Mouse (Mus musculus): ENCODE measurements around the gene Ifnar2. TPM values are rescaled to one million over a fixed set of nuclear protein-coding genes. Genes with fewer than 3 reads are reported as not detected.

Ifnar2 gene
- polyA plus RNA-seq, 1 experiment from 2014 or later: 35.4 TPM

DNA sequence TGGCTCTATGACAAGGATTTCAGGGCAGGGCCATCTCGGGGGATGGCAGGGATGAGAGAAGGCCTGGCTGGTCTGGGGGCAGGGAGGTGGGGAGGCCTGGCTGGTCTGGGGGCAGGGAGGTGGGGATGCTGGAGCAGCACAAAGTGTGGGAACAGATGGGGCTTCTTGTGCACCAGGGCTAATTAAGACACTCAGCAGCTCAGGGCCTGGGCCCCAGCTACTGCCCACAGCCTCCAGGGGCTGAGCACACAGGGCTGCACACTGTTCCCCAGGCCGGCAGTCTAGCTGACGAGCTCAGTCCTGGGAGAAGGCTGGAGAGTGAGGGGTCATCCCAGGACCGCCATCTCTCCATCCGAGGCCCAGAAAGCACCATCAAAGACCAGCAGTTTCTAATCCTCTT is 35.1 kb upstream of the Ifnar2 start:
- ATAC-seq (ENCODE audit: low FRiP score) (peak; percentile 61), DNase-seq (ENCODE audit: low spot score) (no peak)
- Histone ChIP-seq H3K9ac (ENCODE audit: low read depth, low read length) (no peak overlapping the region), H3K4me2 (replicated peaks; ENCODE audit: low read depth, low read length) (no peak overlapping the region), H3K4me3 (ENCODE audit: low read depth, low read length) (no peak overlapping the region), H3K27ac (ENCODE audit: low read depth, low read length) (no peak overlapping the region), H3K9me3 (ENCODE audit: control insufficient read depth, low read length) (no peaks in the 10 kb centered on the region), H3K27me3 (ENCODE audit: control insufficient read depth, insufficient read depth, low read length) (peaks cover 7% of the 10 kb centered on the region), H3K4me1 (replicated peaks; ENCODE audit: control insufficient read depth, insufficient read depth, low read length) (0 out of 2 replicates have a peak, but pooled peaks cover 5% of the 10 kb centered on the region), H3K36me3 (ENCODE audit: control insufficient read depth, insufficient read depth, low read length) (no peaks in the 10 kb centered on the region)
- 47% methylated on average over 5 of the region's 5 CpGs for WGBS

DNA sequence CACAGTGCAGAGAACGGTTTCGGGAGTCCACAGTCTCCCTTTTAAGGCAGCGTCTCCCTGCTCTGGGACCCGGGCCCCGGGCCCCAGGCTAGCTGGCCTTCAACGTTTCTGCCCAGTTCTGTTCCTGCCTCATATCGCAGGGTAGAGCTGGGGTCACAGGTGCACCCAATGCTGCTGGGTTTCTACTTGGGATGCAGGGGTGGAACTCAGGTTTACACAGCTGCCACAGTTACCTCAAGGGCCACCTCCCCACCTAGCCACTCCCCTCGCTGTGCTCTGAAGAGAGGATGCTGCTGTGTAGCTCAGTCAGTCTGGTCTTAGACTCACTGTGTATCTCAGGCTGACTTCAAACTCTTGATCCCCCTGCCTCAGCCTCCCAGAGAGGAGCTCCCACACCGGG is 26.1 kb upstream of the Ifnar2 start:
- Histone ChIP-seq H3K27ac (ENCODE audit: low read depth, low read length) (no peak overlapping the region), H3K4me1 (replicated peaks; ENCODE audit: control insufficient read depth, insufficient read depth, low read length) (no peaks in the 10 kb centered on the region), H3K27me3 (ENCODE audit: control insufficient read depth, insufficient read depth, low read length) (peaks cover 20% of the 10 kb centered on the region), H3K9me3 (ENCODE audit: control insufficient read depth, low read length) (no peaks in the 10 kb centered on the region), H3K4me2 (replicated peaks; ENCODE audit: low read depth, low read length) (no peak overlapping the region), H3K4me3 (ENCODE audit: low read depth, low read length) (no peak overlapping the region), H3K9ac (ENCODE audit: low read depth, low read length) (no peak overlapping the region), H3K36me3 (ENCODE audit: control insufficient read depth, insufficient read depth, low read length) (no peaks in the 10 kb centered on the region)
- DNase-seq (ENCODE audit: low spot score) (no peak), ATAC-seq (ENCODE audit: low FRiP score) (no peak)
- 82% methylated on average over 9 of the region's 9 CpGs for WGBS

DNA sequence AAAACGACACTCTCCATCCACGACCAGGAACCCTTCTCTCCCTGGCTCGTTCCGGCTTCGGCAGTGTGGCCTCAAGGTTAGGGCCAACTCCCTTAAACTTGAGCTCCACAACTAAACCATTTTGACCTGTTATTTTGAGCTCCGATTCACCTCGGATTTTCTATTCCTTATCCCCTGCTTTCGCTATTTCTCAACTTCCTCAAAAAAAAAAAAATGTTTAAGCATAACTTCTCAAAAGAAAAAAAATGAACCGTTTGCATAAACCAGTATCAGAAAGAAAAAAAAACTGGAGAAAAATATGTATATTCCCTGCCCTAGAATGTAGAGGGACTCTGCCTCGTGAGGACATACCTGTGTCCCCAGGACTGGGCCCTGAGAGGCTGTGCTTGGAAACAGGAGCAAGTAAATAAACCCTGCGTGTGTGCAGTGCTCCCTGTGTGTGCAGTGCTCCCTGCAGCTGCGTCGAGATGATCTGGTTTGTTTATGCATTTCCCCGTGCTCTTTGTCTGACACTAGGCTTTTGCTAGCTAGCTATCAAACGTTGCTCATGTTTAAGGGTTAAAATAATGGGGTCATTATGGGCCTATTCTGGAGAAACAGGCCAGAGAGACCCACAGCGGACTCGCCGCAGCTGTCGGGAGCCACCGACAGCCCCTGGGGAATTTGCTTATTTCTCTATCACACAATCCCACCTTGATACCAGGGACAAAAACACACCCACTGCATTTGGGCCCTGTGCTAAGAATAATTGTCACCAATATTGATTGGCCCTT is 24.9 kb upstream of the Ifnar2 start:
- peak; percentile 51; the same call in 1 of the 2 replicates for ATAC-seq (ENCODE audit: low FRiP score)
- no peaks in the 10 kb centered on the region for H3K9me3 ChIP-seq (ENCODE audit: control insufficient read depth, low read length)
- H3K4me1 ChIP-seq (replicated peaks; ENCODE audit: control insufficient read depth, insufficient read depth, low read length): no peaks in the 10 kb centered on the region
- no peaks in the 10 kb centered on the region for H3K36me3 ChIP-seq (ENCODE audit: control insufficient read depth, insufficient read depth, low read length)
- peak; percentile 48 for DNase-seq (ENCODE audit: low spot score)
- WGBS: 69% methylated on average over 20 of the region's 20 CpGs
- H3K27me3 ChIP-seq (ENCODE audit: control insufficient read depth, insufficient read depth, low read length): peaks cover 29% of the 10 kb centered on the region
- no peak overlapping the region for H3K9ac ChIP-seq (ENCODE audit: low read depth, low read length)
- no peak overlapping the region for H3K27ac ChIP-seq (ENCODE audit: low read depth, low read length)
- no peak overlapping the region for H3K4me3 ChIP-seq (ENCODE audit: low read depth, low read length)
- no peak overlapping the region for H3K4me2 ChIP-seq (replicated peaks; ENCODE audit: low read depth, low read length)

DNA sequence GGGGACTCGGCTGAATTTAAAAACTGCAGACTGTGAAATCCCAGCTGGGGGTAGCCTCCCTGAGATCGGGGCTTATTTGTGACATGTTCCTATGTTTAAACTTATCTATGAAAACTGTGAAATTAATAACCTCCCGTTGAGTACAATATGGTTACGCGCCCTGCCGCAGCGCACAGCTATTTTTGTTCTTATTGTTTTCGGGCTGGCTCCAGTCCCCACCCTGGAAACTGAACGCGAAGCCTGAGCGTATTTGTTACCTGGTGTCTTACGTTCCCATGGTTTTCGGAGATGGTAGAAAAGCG is 24.4 kb upstream of the Ifnar2 start:
- peaks cover 34% of the 10 kb centered on the region for H3K27me3 ChIP-seq (ENCODE audit: control insufficient read depth, insufficient read depth, low read length)
- no peak for DNase-seq (ENCODE audit: low spot score)

DNA sequence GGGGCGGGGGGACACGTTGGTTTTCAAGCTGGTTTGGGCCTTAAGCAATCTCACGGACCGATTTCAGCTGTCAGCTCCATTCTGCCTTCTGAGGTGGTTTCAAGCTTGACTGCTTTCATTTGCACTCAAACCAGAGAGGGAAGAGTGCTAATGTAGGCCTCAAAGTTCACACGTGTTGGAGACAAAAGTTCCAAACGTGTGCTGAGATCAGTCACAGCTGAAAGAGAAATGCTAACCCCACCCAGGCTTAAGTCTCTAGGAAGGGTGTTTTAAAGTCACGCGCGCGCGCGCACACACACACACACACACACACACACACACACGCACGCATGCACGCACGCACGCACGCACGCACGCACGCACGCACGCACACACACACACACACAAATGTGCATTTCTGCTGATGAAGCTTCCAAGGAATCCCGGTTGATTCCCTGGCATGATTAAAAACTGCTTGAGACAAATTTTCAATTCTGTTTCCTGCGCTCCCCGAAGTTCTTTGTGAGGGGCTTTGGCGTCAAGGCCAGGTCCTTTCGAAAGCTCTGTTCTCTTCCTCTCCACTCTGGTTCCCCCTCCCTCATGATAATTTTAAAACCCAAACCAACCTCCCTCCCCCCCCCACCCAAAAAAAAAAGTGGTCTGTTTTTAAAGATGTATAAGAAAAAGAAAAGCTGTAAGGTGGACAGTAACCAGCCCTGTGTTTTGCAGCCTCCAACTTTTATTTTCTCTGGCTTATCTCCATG is 23.8 kb upstream of the Ifnar2 start:
- no peak for ATAC-seq (ENCODE audit: low FRiP score)
- H3K27me3 ChIP-seq (ENCODE audit: control insufficient read depth, insufficient read depth, low read length): peaks cover 40% of the 10 kb centered on the region

More for the DNA sequence above, 24.4 kb upstream of the Ifnar2 start:
- H3K4me3 ChIP-seq (ENCODE audit: low read depth, low read length): no peak overlapping the region
- no peaks in the 10 kb centered on the region for H3K4me1 ChIP-seq (replicated peaks; ENCODE audit: control insufficient read depth, insufficient read depth, low read length)
- H3K9me3 ChIP-seq (ENCODE audit: control insufficient read depth, low read length): no peaks in the 10 kb centered on the region
- 64% methylated on average over 14 of the region's 14 CpGs for WGBS
- no peaks in the 10 kb centered on the region for H3K36me3 ChIP-seq (ENCODE audit: control insufficient read depth, insufficient read depth, low read length)
- no peak overlapping the region for H3K27ac ChIP-seq (ENCODE audit: low read depth, low read length)
- no peak overlapping the region for H3K4me2 ChIP-seq (replicated peaks; ENCODE audit: low read depth, low read length)
- peak; percentile 38; the same call in 1 of the 2 replicates for ATAC-seq (ENCODE audit: low FRiP score)
- H3K9ac ChIP-seq (ENCODE audit: low read depth, low read length): no peak overlapping the region

DNA sequence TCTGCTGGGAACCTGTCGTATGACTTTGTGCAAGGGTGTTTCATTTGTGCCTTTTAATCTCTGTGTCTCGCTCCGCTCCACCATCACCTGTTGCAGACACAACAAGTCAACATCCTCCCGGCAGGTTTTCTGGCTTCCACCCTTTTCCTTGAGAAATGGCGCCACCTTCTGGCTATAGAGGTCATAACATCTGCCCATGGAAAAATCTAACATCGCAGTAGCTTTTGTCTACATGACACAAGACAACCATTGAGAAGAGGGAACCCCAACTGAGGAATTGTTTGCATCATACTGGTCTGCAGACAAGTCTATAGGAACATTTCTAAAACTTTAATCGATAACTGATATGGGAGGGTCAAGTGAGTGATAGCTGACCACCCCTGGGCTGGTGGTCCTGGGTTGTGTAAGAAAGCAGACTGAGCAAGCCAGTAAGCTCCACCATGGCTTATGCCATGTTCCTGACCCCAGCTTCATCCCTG is 20.5 kb upstream of the Ifnar2 start:
- H3K27me3 ChIP-seq (ENCODE audit: control insufficient read depth, insufficient read depth, low read length): peaks cover 41% of the 10 kb centered on the region
- no peak for ATAC-seq (ENCODE audit: low FRiP score)

More for the DNA sequence above, 23.8 kb upstream of the Ifnar2 start:
- Histone ChIP-seq H3K9me3 (ENCODE audit: control insufficient read depth, low read length) (no peaks in the 10 kb centered on the region), H3K36me3 (ENCODE audit: control insufficient read depth, insufficient read depth, low read length) (no peaks in the 10 kb centered on the region), H3K4me3 (ENCODE audit: low read depth, low read length) (no peak overlapping the region), H3K9ac (ENCODE audit: low read depth, low read length) (no peak overlapping the region), H3K4me2 (replicated peaks; ENCODE audit: low read depth, low read length) (no peak overlapping the region), H3K27ac (ENCODE audit: low read depth, low read length) (no peak overlapping the region), H3K4me1 (replicated peaks; ENCODE audit: control insufficient read depth, insufficient read depth, low read length) (no peaks in the 10 kb centered on the region)
- 71% methylated on average over 26 of the region's 28 CpGs for WGBS
- DNase-seq (ENCODE audit: low spot score): no peak

DNA sequence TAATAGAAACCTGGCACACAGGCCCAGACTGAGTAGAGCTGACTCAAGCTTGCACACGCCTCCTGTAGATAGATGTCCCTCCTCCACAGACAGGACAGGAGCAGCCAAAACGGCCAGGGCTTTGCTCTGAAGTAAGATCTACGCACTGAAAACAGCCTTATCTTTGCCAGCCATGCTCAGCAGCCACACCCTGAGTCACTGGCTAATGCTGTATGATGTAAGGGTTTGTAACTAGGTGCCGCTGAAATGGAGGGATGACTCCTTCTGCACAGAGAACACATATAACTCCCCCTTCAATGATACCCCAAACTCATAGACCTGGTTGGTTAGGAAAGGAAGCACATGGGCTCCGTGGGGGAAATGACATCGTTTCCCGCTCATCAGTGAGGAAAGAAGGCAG is 19.8 kb upstream of the Ifnar2 start:
- H3K9ac ChIP-seq (ENCODE audit: low read depth, low read length): no peak overlapping the region
- H3K4me3 ChIP-seq (ENCODE audit: low read depth, low read length): no peak overlapping the region
- no peak overlapping the region for H3K27ac ChIP-seq (ENCODE audit: low read depth, low read length)
- H3K4me2 ChIP-seq (replicated peaks; ENCODE audit: low read depth, low read length): no peak overlapping the region
- no peaks in the 10 kb centered on the region for H3K36me3 ChIP-seq (ENCODE audit: control insufficient read depth, insufficient read depth, low read length)
- ATAC-seq (ENCODE audit: low FRiP score) (no peak), DNase-seq (ENCODE audit: low spot score) (no peak)
- WGBS: 76% methylated on average over 7 of the region's 7 CpGs
- no peaks in the 10 kb centered on the region for H3K9me3 ChIP-seq (ENCODE audit: control insufficient read depth, low read length)
- peaks cover 41% of the 10 kb centered on the region for H3K27me3 ChIP-seq (ENCODE audit: control insufficient read depth, insufficient read depth, low read length)
- no peaks in the 10 kb centered on the region for H3K4me1 ChIP-seq (replicated peaks; ENCODE audit: control insufficient read depth, insufficient read depth, low read length)

More for the DNA sequence above, 20.5 kb upstream of the Ifnar2 start:
- no peak overlapping the region for H3K27ac ChIP-seq (ENCODE audit: low read depth, low read length)
- H3K4me1 ChIP-seq (replicated peaks; ENCODE audit: control insufficient read depth, insufficient read depth, low read length): no peaks in the 10 kb centered on the region
- 13% methylated on average over 7 of the region's 7 CpGs for WGBS
- peak; percentile 91 for DNase-seq (ENCODE audit: low spot score)
- H3K9me3 ChIP-seq (ENCODE audit: control insufficient read depth, low read length): no peaks in the 10 kb centered on the region
- no peak overlapping the region for H3K9ac ChIP-seq (ENCODE audit: low read depth, low read length)
- H3K4me3 ChIP-seq (ENCODE audit: low read depth, low read length): no peak overlapping the region
- H3K36me3 ChIP-seq (ENCODE audit: control insufficient read depth, insufficient read depth, low read length): no peaks in the 10 kb centered on the region
- no peak overlapping the region for H3K4me2 ChIP-seq (replicated peaks; ENCODE audit: low read depth, low read length)

DNA sequence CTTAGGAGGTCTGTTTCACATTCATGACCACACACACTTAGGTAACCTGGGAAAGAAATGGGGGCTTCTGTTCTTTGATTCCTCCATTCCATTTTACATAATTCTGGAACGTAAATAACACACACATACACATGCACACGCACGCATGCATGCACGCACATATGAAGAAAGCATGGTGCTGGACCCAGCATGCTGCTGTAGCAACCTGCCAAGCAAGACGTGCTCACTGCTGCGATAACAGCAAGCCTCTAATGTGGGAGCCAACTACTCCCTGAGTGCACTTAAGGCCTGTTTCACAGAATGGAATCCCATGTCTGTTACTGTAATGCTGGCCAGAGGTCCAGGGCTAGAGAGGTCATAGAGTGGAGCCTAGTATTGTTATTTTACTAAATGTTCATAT is 19.4 kb upstream of the Ifnar2 start:
- Histone ChIP-seq H3K4me1 (replicated peaks; ENCODE audit: control insufficient read depth, insufficient read depth, low read length) (no peaks in the 10 kb centered on the region), H3K27ac (ENCODE audit: low read depth, low read length) (no peak overlapping the region), H3K27me3 (ENCODE audit: control insufficient read depth, insufficient read depth, low read length) (peaks cover 41% of the 10 kb centered on the region), H3K4me2 (replicated peaks; ENCODE audit: low read depth, low read length) (no peak overlapping the region), H3K36me3 (ENCODE audit: control insufficient read depth, insufficient read depth, low read length) (no peaks in the 10 kb centered on the region), H3K4me3 (ENCODE audit: low read depth, low read length) (no peak overlapping the region), H3K9ac (ENCODE audit: low read depth, low read length) (no peak overlapping the region), H3K9me3 (ENCODE audit: control insufficient read depth, low read length) (no peaks in the 10 kb centered on the region)
- no peak for DNase-seq (ENCODE audit: low spot score)
- 83% methylated on average over 6 of the region's 6 CpGs for WGBS
- ATAC-seq (ENCODE audit: low FRiP score): no peak

DNA sequence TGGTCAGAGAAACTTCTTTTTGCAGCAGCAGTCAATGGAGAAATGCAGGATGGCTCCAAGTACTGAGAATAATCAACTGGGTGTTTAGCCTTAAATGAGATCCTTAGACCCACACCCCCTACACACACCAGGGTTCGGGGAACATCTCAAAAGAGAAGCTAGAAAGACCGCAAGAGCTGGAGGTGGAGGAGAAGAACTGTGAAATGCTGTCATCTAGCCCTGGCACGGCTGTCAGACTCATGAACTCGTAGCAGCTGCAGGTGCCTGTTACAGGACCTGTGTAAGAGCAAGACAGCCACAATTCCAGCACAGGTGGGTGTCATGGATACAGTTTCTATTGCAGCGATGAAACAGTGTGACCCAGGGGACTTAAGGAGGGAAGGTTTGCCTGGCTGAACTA is 18.9 kb upstream of the Ifnar2 start:
- DNase-seq (ENCODE audit: low spot score): no peak
- no peak overlapping the region for H3K4me3 ChIP-seq (ENCODE audit: low read depth, low read length)
- H3K36me3 ChIP-seq (ENCODE audit: control insufficient read depth, insufficient read depth, low read length): no peaks in the 10 kb centered on the region
- no peaks in the 10 kb centered on the region for H3K9me3 ChIP-seq (ENCODE audit: control insufficient read depth, low read length)
- WGBS: 82% methylated on average over 5 of the region's 5 CpGs
- peaks cover 41% of the 10 kb centered on the region for H3K27me3 ChIP-seq (ENCODE audit: control insufficient read depth, insufficient read depth, low read length)
- no peak overlapping the region for H3K27ac ChIP-seq (ENCODE audit: low read depth, low read length)
- no peaks in the 10 kb centered on the region for H3K4me1 ChIP-seq (replicated peaks; ENCODE audit: control insufficient read depth, insufficient read depth, low read length)
- no peak overlapping the region for H3K9ac ChIP-seq (ENCODE audit: low read depth, low read length)
- no peak for ATAC-seq (ENCODE audit: low FRiP score)
- no peak overlapping the region for H3K4me2 ChIP-seq (replicated peaks; ENCODE audit: low read depth, low read length)
